Mouse (Mus musculus) frontal cortex, postnatal 14 days (tissue): ENCODE results near the gene Mcat.
A peak's percentile ranks its signal among the peaks of the same experiment; 100 is the strongest.

Source experiments
- DNase-seq, 2 experiments: peaks; one replicate each; pipeline ENCODE4 v3.0.0; 2022; ENCODE audit warnings: low spot score in 2 of 2

Gene Mcat

GRCm38 (mm10) chr15:83563327-83563856, at the start of gene Mcat, which contains the start of gene Tspo:
Gene Mcat (minus strand): TSS chr15:83563787.
Gene Tspo (plus strand): TSS chr15:83563592.
- no peak for DNase-seq

- DNase-seq, result peak; percentile 35 to 38
Measured at GRCm38 (mm10) chr15:83607115-83607802, 43.7 kb upstream of the Mcat start.

GRCm38 (mm10) chr15:83606700-83607099, 43.1 kb upstream of the Mcat start:
- no peak for DNase-seq

GRCm38 (mm10) chr15:83606216-83606615, 42.6 kb upstream of the Mcat start:
- DNase-seq, result no peak

GRCm38 (mm10) chr15:83603426-83603825, 39.8 kb upstream of the Mcat start:
- DNase-seq, result no peak

GRCm38 (mm10) chr15:83603046-83603396, 39.4 kb upstream of the Mcat start:
- no peak for DNase-seq

GRCm38 (mm10) chr15:83602372-83603045, 38.9 kb upstream of the Mcat start:
- DNase-seq, result no peak

- DNase-seq, result no peak
Measured at GRCm38 (mm10) chr15:83601185-83601584, 37.6 kb upstream of the Mcat start.

GRCm38 (mm10) chr15:83596833-83597232, 33.2 kb upstream of the Mcat start:
- DNase-seq, result no peak

GRCm38 (mm10) chr15:83595364-83595711, 31.8 kb upstream of the Mcat start:
- DNase-seq, result no peak

- DNase-seq, result peak; percentile 87 to 93
Measured at GRCm38 (mm10) chr15:83594513-83595363, 31.2 kb upstream of the Mcat start, which contains the start of gene Ttll12. Gene Ttll12 (minus strand): TSS chr15:83595157.

- DNase-seq, result no peak
Measured at GRCm38 (mm10) chr15:83593702-83594512, 30.3 kb upstream of the Mcat start.

GRCm38 (mm10) chr15:83593189-83593585, 29.6 kb upstream of the Mcat start:
- no peak for DNase-seq

- DNase-seq, result no peak
Measured at GRCm38 (mm10) chr15:83592260-83593188, 28.9 kb upstream of the Mcat start.

GRCm38 (mm10) chr15:83591758-83592157, 28.2 kb upstream of the Mcat start:
- no peak for DNase-seq

- DNase-seq, result no peak
Measured at GRCm38 (mm10) chr15:83590841-83591240, 27.3 kb upstream of the Mcat start.

- DNase-seq, result no peak
Measured at GRCm38 (mm10) chr15:83584741-83585220, 21.2 kb upstream of the Mcat start.

- DNase-seq, result no peak
Measured at GRCm38 (mm10) chr15:83583419-83584156, 20.0 kb upstream of the Mcat start.

GRCm38 (mm10) chr15:83582931-83583330, 19.3 kb upstream of the Mcat start:
- DNase-seq, result no peak
